Mouse (Mus musculus): Measurements from ENCODE around the gene Igfbp2. TPM values are rescaled to one million over a fixed set of nuclear protein-coding genes. Genes with fewer than 3 reads are reported as not detected.

Gene Igfbp2
- polyA plus RNA-seq, 1 experiment from 2014 or later: 385 TPM

DNA sequence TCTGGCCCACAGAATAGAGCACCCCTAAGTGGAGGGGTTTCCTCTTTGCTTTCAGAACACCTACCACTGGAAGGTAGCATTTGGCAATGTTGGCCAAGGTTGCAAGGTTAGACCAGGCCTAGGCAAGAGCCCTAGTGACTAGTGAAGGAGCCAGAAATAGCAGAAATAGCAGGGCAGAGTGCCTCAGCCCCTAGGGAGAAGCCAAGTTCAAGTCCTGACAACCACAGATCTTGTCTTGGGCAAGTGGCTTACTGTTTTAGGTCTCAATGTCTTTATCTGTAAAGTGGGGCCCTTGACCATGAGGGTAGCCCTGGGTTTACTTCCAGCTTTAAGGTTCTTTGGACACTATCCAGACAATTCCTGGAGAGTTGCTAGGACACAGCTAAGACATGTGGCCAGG lies 45.0 kb downstream of the Igfbp2 start:
- Histone ChIP-seq H3K4me1 (replicated peaks) (peaks cover 60% of the 10 kb centered on the region), H3K4me3 (replicated peaks) (no peak overlapping the region), H3K27ac (no peak overlapping the region), H3K4me2 (replicated peaks) (peak overlapping the region; percentile 80; the same call in 1 of the 2 replicates), H3K27me3 (peaks cover 13% of the 10 kb centered on the region), H3K36me3 (no peaks in the 10 kb centered on the region), H3K9ac (replicated peaks) (no peak overlapping the region), H3K9me3 (no peaks in the 10 kb centered on the region)
- ATAC-seq: no peak

- peak overlapping the region; percentile 80 for H3K4me2 ChIP-seq (replicated peaks)
- WGBS: 5% methylated on average over 22 of the region's 22 CpGs
- no peaks in the 10 kb centered on the region for H3K36me3 ChIP-seq
- peak overlapping the region; percentile 50 for H3K4me3 ChIP-seq (replicated peaks)
- no peak for ATAC-seq
- H3K9ac ChIP-seq (replicated peaks): peak overlapping the region; percentile 64
- peaks cover 20% of the 10 kb centered on the region for H3K27me3 ChIP-seq
- peak overlapping the region; percentile 77 for H3K27ac ChIP-seq
- H3K9me3 ChIP-seq: no peaks in the 10 kb centered on the region
- peaks cover 66% of the 10 kb centered on the region for H3K4me1 ChIP-seq (replicated peaks)
Measured at GRCm38 (mm10) chr1:72869681-72870614, 45.6 kb downstream of the Igfbp2 start.

GRCm38 (mm10) chr1:72870615-72871336 lies 46.5 kb downstream of the Igfbp2 start:
- Histone ChIP-seq H3K4me1 (replicated peaks) (peaks cover 70% of the 10 kb centered on the region), H3K36me3 (no peaks in the 10 kb centered on the region), H3K4me3 (replicated peaks) (peak overlapping the region; percentile 50), H3K9ac (replicated peaks) (peak overlapping the region; percentile 64), H3K4me2 (replicated peaks) (peak overlapping the region; percentile 80), H3K9me3 (no peaks in the 10 kb centered on the region), H3K27ac (peak overlapping the region; percentile 77), H3K27me3 (peaks cover 21% of the 10 kb centered on the region)
- WGBS: under 1% methylated on average over 20 of the region's 20 CpGs
- peak; percentile 61 for ATAC-seq

DNA sequence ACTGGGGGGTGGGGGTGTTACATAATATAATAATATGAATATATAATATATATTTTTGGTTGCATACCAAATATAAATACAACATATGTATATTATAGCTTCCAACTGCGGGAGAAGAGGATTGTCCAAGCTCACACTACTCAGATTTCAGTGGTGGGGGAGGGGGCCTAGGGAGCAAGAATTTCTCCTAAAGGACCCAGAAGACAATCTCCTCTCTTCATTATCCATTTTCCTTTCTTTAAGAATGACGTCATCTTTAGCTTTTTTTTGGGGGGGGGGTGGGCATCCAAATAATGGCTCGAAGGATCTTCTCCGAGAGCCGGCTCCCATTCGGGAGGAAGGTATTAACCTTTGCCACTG lies 47.0 kb downstream of the Igfbp2 start:
- Histone ChIP-seq H3K27me3 (peaks cover 23% of the 10 kb centered on the region), H3K27ac (peak overlapping the region; percentile 77), H3K36me3 (no peaks in the 10 kb centered on the region), H3K4me1 (replicated peaks) (peaks cover 66% of the 10 kb centered on the region), H3K4me3 (replicated peaks) (peak overlapping the region; percentile 50), H3K9me3 (no peaks in the 10 kb centered on the region), H3K4me2 (replicated peaks) (peak overlapping the region; percentile 80), H3K9ac (replicated peaks) (peak overlapping the region; percentile 64)
- WGBS: 0% methylated on average over 6 of the region's 6 CpGs
- peak; percentile 19 for ATAC-seq

GRCm38 (mm10) chr1:72871697-72872411 lies 47.6 kb downstream of the Igfbp2 start:
- no peaks in the 10 kb centered on the region for H3K36me3 ChIP-seq
- ATAC-seq: peak; percentile 7; the same call in 1 of the 2 replicates
- peak overlapping the region; percentile 64 for H3K9ac ChIP-seq (replicated peaks)
- H3K27ac ChIP-seq: peak overlapping the region; percentile 77
- under 1% methylated on average over 34 of the region's 34 CpGs for WGBS
- peak overlapping the region; percentile 80 for H3K4me2 ChIP-seq (replicated peaks)
- peak overlapping the region; percentile 50 for H3K4me3 ChIP-seq (replicated peaks)
- peaks cover 28% of the 10 kb centered on the region for H3K27me3 ChIP-seq
- peaks cover 62% of the 10 kb centered on the region for H3K4me1 ChIP-seq (replicated peaks)
- H3K9me3 ChIP-seq: no peaks in the 10 kb centered on the region

- peak; percentile 34 for ATAC-seq
- Histone ChIP-seq H3K4me2 (replicated peaks) (peak overlapping the region; percentile 80), H3K27ac (no peak overlapping the region), H3K36me3 (no peaks in the 10 kb centered on the region), H3K9me3 (no peaks in the 10 kb centered on the region), H3K4me1 (replicated peaks) (peaks cover 58% of the 10 kb centered on the region), H3K9ac (replicated peaks) (no peak overlapping the region), H3K4me3 (replicated peaks) (peak overlapping the region; percentile 50), H3K27me3 (peaks cover 29% of the 10 kb centered on the region)
- 0% methylated on average over 8 of the region's 8 CpGs for WGBS
Measured at GRCm38 (mm10) chr1:72872521-72872920, 48.2 kb downstream of the Igfbp2 start.

GRCm38 (mm10) chr1:72873078-72873477 lies 48.8 kb downstream of the Igfbp2 start:
- Histone ChIP-seq H3K4me3 (replicated peaks) (peak overlapping the region; percentile 50), H3K27me3 (peaks cover 29% of the 10 kb centered on the region), H3K4me2 (replicated peaks) (peak overlapping the region; percentile 80), H3K36me3 (no peaks in the 10 kb centered on the region), H3K9ac (replicated peaks) (peak overlapping the region; percentile 66), H3K9me3 (no peaks in the 10 kb centered on the region), H3K4me1 (replicated peaks) (peaks cover 56% of the 10 kb centered on the region), H3K27ac (peak overlapping the region; percentile 17; the same call in 1 of the 2 replicates)
- WGBS: 0% methylated on average over 16 of the region's 16 CpGs
- ATAC-seq: no peak

- peaks cover 60% of the 10 kb centered on the region for H3K4me1 ChIP-seq (replicated peaks)
- H3K9me3 ChIP-seq: no peaks in the 10 kb centered on the region
- peak overlapping the region; percentile 80 for H3K4me2 ChIP-seq (replicated peaks)
- peak overlapping the region; percentile 50 for H3K4me3 ChIP-seq (replicated peaks)
- H3K9ac ChIP-seq (replicated peaks): peak overlapping the region; percentile 66
- ATAC-seq: peak; percentile 18
- H3K27me3 ChIP-seq: peaks cover 29% of the 10 kb centered on the region
- no peaks in the 10 kb centered on the region for H3K36me3 ChIP-seq
- under 1% methylated on average over 43 of the region's 43 CpGs for WGBS
- peak overlapping the region; percentile 17 for H3K27ac ChIP-seq
Measured at GRCm38 (mm10) chr1:72873511-72874286, 49.4 kb downstream of the Igfbp2 start.

- Histone ChIP-seq H3K27me3 (peaks cover 29% of the 10 kb centered on the region), H3K4me3 (replicated peaks) (peak within 1 kb of the TSS; percentile 50), H3K4me1 (replicated peaks) (peaks cover 63% of the 10 kb centered on the region), H3K9ac (replicated peaks) (peak within 1 kb of the TSS; percentile 66), H3K27ac (peak within 1 kb of the TSS; percentile 17), H3K4me2 (replicated peaks) (peak within 1 kb of the TSS; percentile 80), H3K36me3 (no peaks in the 10 kb centered on the region), H3K9me3 (no peaks in the 10 kb centered on the region)
- 1% methylated on average over 38 of the region's 38 CpGs for WGBS
- peak; percentile 54 for ATAC-seq
Measured at GRCm38 (mm10) chr1:72874287-72875211, 50.2 kb downstream of the Igfbp2 start, which contains the start of gene Igfbp5. Gene Igfbp5 (minus strand): TSS chr1:72874884.

DNA sequence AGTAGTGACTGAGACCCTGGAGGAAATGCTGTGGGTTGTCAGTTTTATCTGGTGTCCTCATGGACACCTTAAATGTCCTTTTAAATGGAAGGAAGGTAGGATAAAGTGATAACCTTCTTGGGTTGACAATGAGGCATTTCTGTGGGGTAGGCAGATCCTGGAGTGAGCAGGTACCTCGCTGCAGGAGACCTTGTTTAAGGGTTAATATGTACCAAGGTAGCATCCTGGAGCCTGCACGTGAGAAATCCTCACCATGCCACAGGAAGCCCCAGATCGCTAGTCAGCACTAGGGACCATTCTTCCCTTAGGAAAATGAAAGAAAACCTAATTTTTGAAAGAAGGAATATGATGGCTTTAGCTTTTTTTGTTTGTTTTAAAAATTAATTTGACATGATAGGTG lies 51.4 kb downstream of the Igfbp2 start:
- Histone ChIP-seq H3K4me1 (replicated peaks) (peaks cover 51% of the 10 kb centered on the region), H3K9me3 (no peaks in the 10 kb centered on the region), H3K4me3 (replicated peaks) (no peak overlapping the region), H3K36me3 (no peaks in the 10 kb centered on the region), H3K27me3 (peaks cover 29% of the 10 kb centered on the region), H3K9ac (replicated peaks) (no peak overlapping the region), H3K4me2 (replicated peaks) (peak overlapping the region; percentile 80; the same call in 1 of the 2 replicates), H3K27ac (no peak overlapping the region)
- WGBS: 9% methylated on average over 3 of the region's 3 CpGs
- no peak for ATAC-seq
